Mouse (Mus musculus): ENCODE data around the gene D17H6S53E. TPM values are rescaled to one million over a fixed set of nuclear protein-coding genes. Genes with fewer than 3 reads are reported as not detected.

The D17H6S53E gene
- polyA plus RNA-seq, 1 experiment from 2014 or later, result 16.3 TPM

DNA sequence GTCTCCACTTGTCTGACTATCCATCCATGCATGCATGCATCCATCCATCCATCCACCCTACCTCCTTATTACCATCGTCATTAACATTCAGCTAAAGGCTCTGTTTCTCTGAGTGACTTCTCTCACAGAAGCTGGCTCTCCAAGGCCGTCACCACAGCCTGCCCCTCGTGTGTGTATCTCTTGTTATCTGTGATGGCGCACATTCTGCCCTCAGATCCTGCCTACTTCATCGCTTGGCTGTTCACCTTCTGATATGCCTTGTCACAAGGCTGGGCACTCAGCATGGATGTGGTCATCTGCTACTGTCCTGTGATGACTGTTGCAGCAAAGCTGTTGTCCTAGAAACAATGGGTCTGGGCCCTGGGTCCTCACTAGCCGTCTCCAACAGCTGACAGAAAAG, 21.4 kb upstream of the D17H6S53E start:
- H3K36me3 ChIP-seq (ENCODE audit: insufficient read depth, low read length), result peaks cover 22% of the 10 kb centered on the region; the same call in 1 of the 2 replicates
- H3K4me1 ChIP-seq (ENCODE audit: insufficient read depth, low read depth, low read length), result no peaks in the 10 kb centered on the region
- no peak overlapping the region for H3K4me3 ChIP-seq (ENCODE audit: low read depth, low read length)
- H3K4me2 ChIP-seq (replicated peaks; ENCODE audit: low read depth, low read length), result no peak overlapping the region
- TF ChIP-seq EP300 (IDR thresholded peaks at IDR 0.05), result no peak
- H3K27ac ChIP-seq (ENCODE audit: low read length), result no peak overlapping the region
- ATAC-seq (no peak), DNase-seq (ENCODE audit: low spot score) (no peak)
- H3K9ac ChIP-seq (replicated peaks; ENCODE audit: low read depth), result no peak overlapping the region
- no peaks in the 10 kb centered on the region for H3K27me3 ChIP-seq (replicated peaks; ENCODE audit: insufficient read depth, low read length)
- H3K9me3 ChIP-seq (ENCODE audit: low read length), result no peaks in the 10 kb centered on the region
- WGBS, result 67% methylated on average over 6 of the region's 6 CpGs

DNA sequence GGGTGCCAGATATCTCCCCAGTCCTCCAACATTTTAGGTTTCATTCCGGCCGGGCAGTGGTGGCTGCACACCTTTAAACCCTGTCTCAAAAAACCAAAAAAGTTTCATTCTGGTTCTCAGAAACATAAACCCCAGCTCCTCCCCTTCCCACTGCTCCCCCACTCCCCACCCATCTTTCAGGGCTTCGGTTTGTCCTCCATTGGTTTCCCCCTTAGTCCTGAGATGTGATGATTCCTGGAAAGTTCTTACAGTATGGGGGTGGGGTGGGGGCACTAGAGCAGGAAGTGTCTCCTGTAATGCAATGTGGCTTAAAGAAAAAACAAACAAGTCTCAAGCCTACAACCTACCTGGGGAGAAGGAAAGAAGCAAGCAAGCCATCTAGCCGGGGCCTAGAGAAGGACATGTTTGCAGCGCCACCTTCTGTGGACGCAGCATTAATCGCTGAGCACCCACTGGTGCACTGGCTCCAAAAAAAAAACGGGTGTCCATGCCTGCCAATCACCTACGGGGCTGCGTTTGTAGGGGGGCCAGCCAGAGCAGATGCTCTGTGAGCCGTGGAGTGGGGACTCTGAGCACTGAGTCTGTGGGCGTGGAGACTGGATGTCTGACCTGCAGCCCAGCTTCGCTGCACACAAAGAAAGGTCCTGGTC, 20.3 kb upstream of the D17H6S53E start:
- Histone ChIP-seq H3K27ac (ENCODE audit: low read length) (no peak overlapping the region), H3K4me1 (ENCODE audit: insufficient read depth, low read depth, low read length) (no peaks in the 10 kb centered on the region), H3K4me2 (replicated peaks; ENCODE audit: low read depth, low read length) (no peak overlapping the region), H3K9me3 (ENCODE audit: low read length) (no peaks in the 10 kb centered on the region), H3K27me3 (replicated peaks; ENCODE audit: insufficient read depth, low read length) (no peaks in the 10 kb centered on the region), H3K9ac (replicated peaks; ENCODE audit: low read depth) (no peak overlapping the region; the same call in 1 of the 2 replicates), H3K4me3 (ENCODE audit: low read depth, low read length) (no peak overlapping the region), H3K36me3 (ENCODE audit: insufficient read depth, low read length) (peaks cover 22% of the 10 kb centered on the region; the same call in 1 of the 2 replicates)
- peak; percentile 73 for TF ChIP-seq CTCF (IDR thresholded peaks at IDR 0.05)
- no peak for TF ChIP-seq EP300 (IDR thresholded peaks at IDR 0.05)
- ATAC-seq (no peak), DNase-seq (ENCODE audit: low spot score) (peak; percentile 66)
- 22% methylated on average over 13 of the region's 13 CpGs for WGBS

DNA sequence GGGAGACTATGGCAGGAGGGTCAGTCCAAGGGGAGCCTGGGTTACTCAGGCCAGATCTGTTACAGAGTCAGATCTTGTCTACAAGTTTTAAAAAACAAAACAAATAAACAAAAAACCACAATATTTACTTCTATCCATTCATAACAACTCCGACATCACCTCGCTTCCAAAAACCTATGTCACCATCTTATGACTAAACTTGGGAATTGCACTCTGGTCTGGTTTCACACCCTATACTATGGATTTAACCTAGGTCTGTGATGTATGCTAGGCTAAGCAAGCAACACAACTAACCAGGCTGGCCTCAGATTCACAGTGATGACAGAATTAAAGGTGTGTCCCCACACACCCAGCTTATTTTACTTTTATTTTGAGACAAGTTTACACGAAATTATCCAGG, 19.7 kb upstream of the D17H6S53E start:
- no peak for ATAC-seq
- Histone ChIP-seq H3K36me3 (ENCODE audit: insufficient read depth, low read length) (peaks cover 17% of the 10 kb centered on the region; the same call in 1 of the 2 replicates), H3K4me3 (ENCODE audit: low read depth, low read length) (no peak overlapping the region), H3K9me3 (ENCODE audit: low read length) (no peaks in the 10 kb centered on the region), H3K4me1 (ENCODE audit: insufficient read depth, low read depth, low read length) (no peaks in the 10 kb centered on the region), H3K9ac (replicated peaks; ENCODE audit: low read depth) (no peak overlapping the region), H3K27ac (ENCODE audit: low read length) (no peak overlapping the region), H3K27me3 (replicated peaks; ENCODE audit: insufficient read depth, low read length) (no peaks in the 10 kb centered on the region), H3K4me2 (replicated peaks; ENCODE audit: low read depth, low read length) (no peak overlapping the region)
- DNase-seq (ENCODE audit: low spot score), result no peak
- TF ChIP-seq CTCF (IDR thresholded peaks at IDR 0.05) (peak; percentile 26; the same call in 1 of the 2 replicates), EP300 (IDR thresholded peaks at IDR 0.05) (no peak)
- 55% methylated on average over 3 of the region's 3 CpGs for WGBS

DNA sequence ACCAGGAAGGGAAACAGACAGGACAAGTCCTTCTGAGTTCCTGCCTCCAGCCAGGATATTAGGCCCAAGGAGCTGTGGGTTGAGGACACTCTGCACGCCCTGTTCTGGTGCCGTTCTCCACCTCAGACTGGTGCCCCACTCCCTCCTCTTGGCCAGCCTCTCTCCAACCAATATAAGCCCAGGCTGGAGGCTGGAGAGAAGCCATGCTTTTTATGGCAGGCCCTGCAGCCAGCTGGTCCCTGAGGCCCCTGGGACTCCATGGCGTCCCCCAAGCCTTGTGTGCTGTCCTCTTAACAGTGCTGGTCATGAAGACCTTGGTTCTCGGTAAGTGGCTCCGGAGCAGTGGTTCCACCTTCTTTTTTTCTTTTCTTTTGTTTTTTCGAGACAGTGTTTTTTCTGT, 18.1 kb upstream of the D17H6S53E start, which contains the start of gene Ly6g5c:
Gene Ly6g5c (plus strand): TSS at position 183 of the 400 bp plus-strand sequence.
- TF ChIP-seq CTCF (IDR thresholded peaks at IDR 0.05), result no peak
- TF ChIP-seq EP300 (IDR thresholded peaks at IDR 0.05), result no peak
- Histone ChIP-seq H3K9me3 (ENCODE audit: low read length) (no peaks in the 10 kb centered on the region), H3K4me2 (replicated peaks; ENCODE audit: low read depth, low read length) (no peak within 1 kb of the TSS), H3K36me3 (ENCODE audit: insufficient read depth, low read length) (0 out of 2 replicates have a peak, but pooled peaks cover 5% of the 10 kb centered on the region), H3K27ac (ENCODE audit: low read length) (no peak within 1 kb of the TSS), H3K27me3 (replicated peaks; ENCODE audit: insufficient read depth, low read length) (no peaks in the 10 kb centered on the region), H3K4me3 (ENCODE audit: low read depth, low read length) (no peak within 1 kb of the TSS), H3K4me1 (ENCODE audit: insufficient read depth, low read depth, low read length) (no peaks in the 10 kb centered on the region), H3K9ac (replicated peaks; ENCODE audit: low read depth) (no peak within 1 kb of the TSS)
- ATAC-seq (no peak), DNase-seq (ENCODE audit: low spot score) (no peak)
- WGBS, result 78% methylated on average over 6 of the region's 6 CpGs

DNA sequence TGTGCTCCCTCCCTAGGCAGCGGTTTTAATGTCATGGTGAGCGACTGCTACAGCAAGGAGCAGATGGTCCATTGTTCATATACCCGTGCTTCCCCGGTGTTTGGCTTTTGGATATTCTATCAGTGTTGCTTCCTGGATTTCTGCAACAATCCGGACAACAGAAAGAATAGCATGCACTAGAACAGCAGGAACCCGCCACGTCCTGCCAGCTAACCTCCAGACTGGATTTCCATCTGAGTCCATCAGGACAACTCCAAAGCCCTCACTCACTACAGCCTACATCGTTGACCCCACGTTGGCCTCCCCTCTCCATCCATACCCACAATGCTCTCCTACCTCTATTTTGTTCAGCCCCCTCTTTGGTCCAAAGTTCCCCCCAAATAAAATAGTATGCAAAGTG, 14.4 kb upstream of the D17H6S53E start:
- DNase-seq (ENCODE audit: low spot score), result peak; percentile 25
- H3K36me3 ChIP-seq (ENCODE audit: insufficient read depth, low read length), result peaks cover 4% of the 10 kb centered on the region; the same call in 1 of the 2 replicates
- TF ChIP-seq EP300 (IDR thresholded peaks at IDR 0.05), result no peak
- TF ChIP-seq CTCF (IDR thresholded peaks at IDR 0.05), result no peak
- WGBS, result 61% methylated on average over 9 of the region's 9 CpGs
- no peak overlapping the region for H3K4me3 ChIP-seq (ENCODE audit: low read depth, low read length)
- no peak overlapping the region for H3K9ac ChIP-seq (replicated peaks; ENCODE audit: low read depth)
- no peaks in the 10 kb centered on the region for H3K9me3 ChIP-seq (ENCODE audit: low read length)
- no peaks in the 10 kb centered on the region for H3K27me3 ChIP-seq (replicated peaks; ENCODE audit: insufficient read depth, low read length)
- H3K4me1 ChIP-seq (ENCODE audit: insufficient read depth, low read depth, low read length), result no peaks in the 10 kb centered on the region
- no peak overlapping the region for H3K4me2 ChIP-seq (replicated peaks; ENCODE audit: low read depth, low read length)
- peak overlapping the region; percentile 15; the same call in 1 of the 2 replicates for H3K27ac ChIP-seq (ENCODE audit: low read length)
- 0 out of 2 replicates have a peak, but pooled peaks have one; percentile 12 for ATAC-seq

DNA sequence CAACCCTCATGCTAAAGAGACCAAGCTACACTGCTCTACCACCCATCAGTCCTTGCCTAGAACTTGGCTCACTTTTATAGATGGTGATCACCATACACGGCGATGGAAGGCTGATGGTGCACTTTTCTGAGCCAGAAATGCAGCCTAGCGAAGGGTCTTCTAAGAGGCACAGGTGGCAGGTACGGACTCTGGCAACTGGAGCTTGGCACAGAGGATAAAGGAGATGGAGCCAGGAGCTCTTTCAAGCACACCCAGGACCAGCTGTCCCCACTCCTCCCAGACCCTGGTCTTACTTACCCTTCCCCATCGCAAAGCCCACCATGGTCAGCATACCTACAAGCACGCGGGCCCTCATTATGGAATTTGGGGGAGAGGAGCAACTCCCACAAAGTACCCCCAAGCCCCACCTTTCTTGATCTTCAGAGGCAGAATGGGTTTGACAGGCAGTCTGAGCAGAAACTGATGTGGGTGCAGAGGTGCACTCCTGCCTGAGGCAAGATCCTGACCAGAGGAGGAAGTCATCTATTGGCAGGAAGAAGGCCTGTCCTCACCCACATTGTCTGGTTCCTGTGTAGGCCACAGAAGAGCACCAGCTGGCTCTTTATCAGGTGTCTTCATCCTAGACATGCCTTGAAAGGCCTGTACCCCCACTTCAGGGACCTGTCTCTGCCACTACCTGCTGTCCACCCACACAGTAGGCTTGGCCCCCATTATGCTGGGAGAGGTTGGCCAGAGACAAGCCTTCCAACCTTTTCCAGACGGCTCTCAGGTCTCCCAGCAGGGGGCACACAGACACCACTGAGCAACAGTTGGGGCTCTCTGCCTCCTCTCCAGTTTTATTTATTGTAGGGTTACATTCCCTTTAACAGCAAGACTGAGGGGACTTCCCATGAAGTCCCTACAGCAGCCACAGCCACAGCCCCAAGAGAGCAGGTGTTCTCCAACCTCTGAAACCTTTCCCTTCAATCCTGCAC, 10.8 kb upstream of the D17H6S53E start, which contains the start of gene Ly6g5b:
Gene Ly6g5b (minus strand): TSS at position 383 of the 974 bp plus-strand sequence.
- Histone ChIP-seq H3K36me3 (ENCODE audit: insufficient read depth, low read length) (peaks cover 8% of the 10 kb centered on the region; the same call in 1 of the 2 replicates), H3K4me3 (ENCODE audit: low read depth, low read length) (no peak within 1 kb of the TSS), H3K9me3 (ENCODE audit: low read length) (no peaks in the 10 kb centered on the region), H3K9ac (replicated peaks; ENCODE audit: low read depth) (no peak within 1 kb of the TSS), H3K27ac (ENCODE audit: low read length) (no peak within 1 kb of the TSS), H3K27me3 (replicated peaks; ENCODE audit: insufficient read depth, low read length) (no peaks in the 10 kb centered on the region), H3K4me2 (replicated peaks; ENCODE audit: low read depth, low read length) (no peak within 1 kb of the TSS), H3K4me1 (ENCODE audit: insufficient read depth, low read depth, low read length) (peaks cover 3% of the 10 kb centered on the region; the same call in 1 of the 2 replicates)
- DNase-seq (ENCODE audit: low spot score) (peak; percentile 56), ATAC-seq (no peak)
- TF ChIP-seq CTCF (IDR thresholded peaks at IDR 0.05), result peak; percentile 65
- no peak for TF ChIP-seq EP300 (IDR thresholded peaks at IDR 0.05)
- WGBS, result 83% methylated on average over 8 of the region's 8 CpGs
